Mouse (Mus musculus) thymus, postnatal 4 days (tissue): ENCODE data around the gene Cdkn2b.

Experiments
- DNase-seq: peaks from one replicate; pipeline ENCODE4 v3.0.0; 2021

Cdkn2b gene

GRCm38 (mm10) chr4:89310491-89311254 is at the start of gene Cdkn2b:
TSS of gene Cdkn2b (minus strand) at chr4:89311039.
- peak; percentile 84 for DNase-seq

- DNase-seq = no peak
Observed at GRCm38 (mm10) chr4:89360349-89360748, 49.5 kb upstream of the Cdkn2b start.

- DNase-seq = no peak
Observed at GRCm38 (mm10) chr4:89359506-89359905, 48.7 kb upstream of the Cdkn2b start.

- no peak for DNase-seq
Observed at GRCm38 (mm10) chr4:89353935-89354334, 43.1 kb upstream of the Cdkn2b start.

- no peak for DNase-seq
Observed at GRCm38 (mm10) chr4:89353071-89353582, 42.3 kb upstream of the Cdkn2b start.

GRCm38 (mm10) chr4:89351474-89351873 is 40.6 kb upstream of the Cdkn2b start:
- DNase-seq = no peak

DNA sequence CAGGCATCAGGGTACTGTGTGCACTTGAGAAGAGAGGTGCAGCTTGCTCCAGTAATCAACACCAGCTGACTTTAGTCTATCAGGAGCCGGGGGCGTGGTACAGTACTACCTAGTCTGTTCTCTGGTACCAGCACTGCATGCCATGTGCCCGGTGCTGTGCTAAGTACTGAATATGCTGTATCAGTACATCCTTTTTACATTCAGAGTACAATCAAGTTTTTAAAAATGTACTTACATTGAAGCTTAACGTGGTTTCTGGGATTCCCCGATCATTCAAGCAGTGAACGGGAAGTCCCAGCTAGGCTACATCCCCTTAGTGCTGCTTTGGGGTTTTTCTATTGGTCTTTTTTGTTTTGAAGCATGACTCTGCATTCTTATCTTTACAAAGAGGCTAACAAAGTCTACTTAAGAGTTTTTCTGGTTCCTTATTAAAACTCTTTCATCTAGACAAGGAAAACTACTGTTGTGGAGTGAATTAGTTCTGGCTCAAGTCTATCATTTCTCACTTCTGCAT is 40.2 kb upstream of the Cdkn2b start:
- no peak for DNase-seq

GRCm38 (mm10) chr4:89350391-89350790 is 39.6 kb upstream of the Cdkn2b start:
- DNase-seq = no peak

DNA sequence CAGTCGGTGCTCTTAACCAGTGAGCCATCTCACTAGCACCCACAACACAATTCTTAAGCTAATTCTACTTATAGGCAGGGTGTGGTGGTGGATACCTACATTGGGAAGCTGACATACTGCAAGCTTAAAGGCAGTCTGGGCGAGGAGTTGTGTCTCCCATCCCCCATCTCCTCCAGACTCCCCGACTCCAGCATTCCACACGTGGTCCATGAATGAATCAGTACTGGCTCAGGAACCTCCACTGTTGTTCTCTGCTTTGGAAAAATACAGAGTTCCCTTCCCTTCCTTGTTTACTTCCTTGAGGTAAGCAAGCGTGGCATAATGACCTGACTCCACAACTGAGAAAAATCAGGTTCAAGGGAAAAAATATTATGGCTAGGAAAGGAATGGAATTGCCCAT is 38.0 kb upstream of the Cdkn2b start:
- DNase-seq = no peak

GRCm38 (mm10) chr4:89313461-89313860 is 2.6 kb upstream of the Cdkn2b start:
- DNase-seq = peak; percentile 47

DNA sequence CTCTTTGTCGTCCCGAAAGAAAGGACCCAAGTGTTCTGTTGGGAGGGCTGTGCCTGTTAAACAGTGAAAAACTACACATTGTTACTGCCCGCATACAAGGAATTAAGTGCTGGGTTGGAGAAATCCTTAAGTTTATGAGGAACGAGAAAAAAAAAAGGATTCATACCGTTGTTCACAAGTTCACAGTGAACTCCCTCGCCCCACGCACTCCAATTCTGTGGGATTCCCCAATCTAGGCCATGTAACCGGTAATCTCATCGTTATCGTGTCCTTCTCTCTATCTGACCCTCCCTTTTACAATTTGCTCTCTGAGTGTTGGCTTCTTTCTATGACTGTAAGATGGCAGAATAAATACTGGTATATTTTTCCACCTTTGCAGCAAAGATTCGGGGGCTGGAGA is 843 bp downstream of the Cdkn2b start:
- DNase-seq = no peak

- DNase-seq = no peak
Observed at GRCm38 (mm10) chr4:89308001-89308400, 2.8 kb downstream of the Cdkn2b start.

- peak; percentile 26 for DNase-seq
Observed at GRCm38 (mm10) chr4:89306798-89307365, 4.0 kb downstream of the Cdkn2b start.

DNA sequence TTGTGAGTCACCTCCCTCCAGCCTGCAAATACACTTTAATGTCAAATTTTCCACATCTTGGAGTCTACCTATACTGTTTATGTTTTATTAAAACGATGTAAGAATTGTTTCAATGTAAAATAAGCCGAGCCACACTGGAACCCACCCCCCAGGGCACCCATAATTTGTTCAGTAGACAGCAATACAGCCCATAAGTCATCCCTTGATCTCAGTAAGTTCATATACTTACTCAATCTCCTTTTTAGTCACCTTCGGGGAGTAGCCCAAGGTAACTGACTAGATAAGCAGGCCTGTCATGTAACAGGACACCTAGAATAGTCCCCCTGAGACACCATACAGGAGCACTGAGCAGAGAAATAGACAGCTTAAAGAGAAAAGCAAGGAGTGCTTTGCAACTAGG is 5.1 kb downstream of the Cdkn2b start:
- DNase-seq = no peak

DNA sequence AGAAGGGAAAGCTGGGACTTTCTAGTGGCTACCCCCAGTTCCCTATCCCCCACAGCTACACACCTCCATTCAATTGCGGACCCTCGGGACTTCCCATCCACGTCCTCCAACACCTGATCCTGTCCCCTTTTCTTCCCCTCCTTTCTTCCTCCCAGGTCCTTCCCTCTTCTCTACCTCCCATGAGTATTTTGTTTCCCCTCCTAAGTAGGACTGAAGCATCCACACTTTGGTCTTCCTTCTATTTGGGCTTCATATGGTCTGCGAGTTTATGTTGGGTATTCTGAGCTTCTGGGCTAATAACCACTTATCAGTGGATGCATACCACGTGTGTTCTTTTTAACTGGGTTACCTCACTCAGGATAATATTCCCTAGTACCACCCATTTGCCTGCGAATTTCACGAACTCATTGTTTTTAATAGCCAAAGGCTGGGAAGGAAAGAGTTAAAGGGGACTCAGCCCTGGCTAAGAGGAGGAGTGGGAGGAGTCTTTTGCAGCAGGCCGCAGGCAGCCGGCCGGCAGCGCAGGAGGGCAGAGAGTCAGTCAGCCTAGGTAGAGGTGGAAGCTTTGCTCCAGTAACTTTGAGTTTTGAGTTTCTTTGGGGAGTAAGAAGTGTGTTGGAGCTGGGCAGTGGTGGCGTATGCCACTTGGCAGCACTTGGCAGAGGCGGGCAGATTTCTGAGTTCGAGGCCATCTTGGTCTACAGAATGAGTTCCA is 7.4 kb downstream of the Cdkn2b start:
- DNase-seq = no peak

GRCm38 (mm10) chr4:89302129-89302528 is 8.7 kb downstream of the Cdkn2b start:
- no peak for DNase-seq

GRCm38 (mm10) chr4:89299721-89300120 is 11.1 kb downstream of the Cdkn2b start:
- no peak for DNase-seq

- no peak for DNase-seq
Observed at GRCm38 (mm10) chr4:89295441-89296220, 15.2 kb downstream of the Cdkn2b start.

DNA sequence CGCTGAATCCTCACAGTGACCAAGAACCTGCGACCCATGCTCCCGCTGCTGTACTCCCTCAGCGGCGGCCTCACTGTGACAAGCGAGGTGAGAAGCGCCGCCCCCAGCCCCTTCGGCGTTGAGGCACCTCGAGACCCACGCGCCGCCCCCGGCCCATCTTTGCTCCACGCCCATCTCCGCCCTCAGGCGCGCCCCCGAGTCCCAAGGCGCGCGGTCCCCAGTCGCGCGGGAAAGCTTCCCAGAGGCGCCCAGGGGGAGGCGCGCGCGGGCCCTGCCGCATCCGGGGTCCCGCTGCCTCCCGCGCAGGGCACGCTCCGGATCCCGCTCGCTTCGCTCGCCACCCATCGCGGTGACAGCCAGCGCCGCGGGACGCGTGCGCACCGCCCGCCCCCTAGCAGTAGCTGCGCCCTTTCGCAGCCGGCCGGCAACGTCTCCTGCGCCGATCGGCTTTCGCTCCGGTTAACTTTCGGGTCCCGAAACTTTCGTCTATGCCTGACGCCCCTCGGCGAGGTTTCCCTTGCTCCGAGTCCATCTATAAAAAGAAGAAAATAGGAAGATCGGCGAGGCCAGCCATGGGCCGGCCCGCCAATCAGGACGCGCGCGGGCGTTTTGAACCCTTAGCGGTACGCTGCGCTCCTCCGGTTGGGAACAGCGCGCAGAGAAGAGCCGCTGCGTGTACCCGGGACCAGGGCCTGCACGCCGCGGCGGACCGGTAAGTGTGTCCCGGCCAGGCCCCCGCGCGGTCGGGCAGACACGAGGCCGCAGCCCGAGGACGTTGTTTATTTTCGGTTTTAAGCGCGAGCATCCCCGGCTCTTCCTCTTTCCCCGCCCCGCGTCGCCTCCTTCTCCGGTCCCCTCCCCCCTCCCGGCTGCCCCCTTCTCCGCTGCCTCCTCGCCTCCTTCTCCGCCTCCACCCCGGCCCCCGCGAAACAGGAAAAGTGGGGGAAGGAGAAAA is 16.1 kb downstream of the Cdkn2b start, which contains the start of gene Cdkn2a:
TSS of gene Cdkn2a (minus strand) at position 168 of the 955 bp plus-strand sequence.
- peak; percentile 65 for DNase-seq

DNA sequence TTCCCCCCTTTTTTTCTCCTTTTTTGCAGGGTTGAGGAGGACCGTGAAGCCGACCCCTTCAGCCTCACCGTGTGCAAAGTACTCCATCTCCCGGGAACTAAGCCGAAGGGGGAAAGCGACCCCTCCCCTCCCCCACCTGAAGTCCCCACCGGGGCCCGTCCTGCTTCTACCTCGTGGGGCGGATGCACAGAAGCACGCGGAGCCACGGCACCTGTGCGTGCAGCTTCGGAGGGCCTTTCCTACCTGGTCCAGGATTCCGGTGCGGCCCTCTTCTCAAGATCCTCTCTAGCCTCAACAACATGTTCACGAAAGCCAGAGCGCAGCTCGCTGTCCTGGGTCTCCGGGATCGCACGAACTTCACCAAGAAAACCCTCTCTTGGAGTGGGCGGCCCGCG is 16.8 kb downstream of the Cdkn2b start:
- DNase-seq = no peak

DNA sequence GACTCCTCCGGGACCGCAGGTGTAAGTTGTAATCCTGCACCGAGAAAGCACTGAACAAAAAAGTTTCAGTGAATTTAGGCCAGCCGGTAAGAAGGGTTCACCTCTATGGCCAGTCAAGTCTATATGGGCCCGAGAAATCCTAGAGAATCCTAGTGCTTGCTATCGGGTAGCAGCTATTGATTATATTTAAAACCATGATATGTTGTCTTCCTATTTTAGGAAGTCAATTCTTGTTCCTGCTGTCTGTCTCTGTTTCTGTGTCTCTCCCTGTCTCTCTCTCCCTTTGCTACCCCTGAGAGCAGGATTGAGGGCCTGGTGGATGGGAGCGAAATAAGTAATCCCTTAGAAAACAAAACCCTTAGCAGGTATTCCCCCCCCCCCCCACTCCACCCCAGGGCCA is 17.3 kb downstream of the Cdkn2b start:
- no peak for DNase-seq
